Mouse (Mus musculus) embryonic fibroblast, embryonic 13.5 days (primary cell): Measurements from ENCODE around the gene Pde7b.

Experiments used
- CTCF ChIP-seq: IDR thresholded peaks from 2 replicates; pipeline ENCODE4 v1.5.1; 2011; ENCODE audit warnings: mild to moderate bottlenecking, control low read depth, low read length, moderate library complexity, borderline replicate concordance; ENCODE audit not compliant: insufficient read depth
- POLR2A ChIP-seq: IDR thresholded peaks from 2 replicates; pipeline ENCODE4 v1.6.1; 2011; ENCODE audit warnings: low read depth, mild to moderate bottlenecking, control low read depth, low read length, moderate library complexity

GRCm38 (mm10) chr10:20668577-20668976, 56.3 kb downstream of the Pde7b start:
- TF ChIP-seq CTCF (no peak), POLR2A (no peak)
